Mouse (Mus musculus): ENCODE results near the gene Ifrd2. TPM values are rescaled to one million over a fixed set of nuclear protein-coding genes. Genes with fewer than 3 reads are reported as not detected.
A peak's percentile ranks its signal among the peaks of the same experiment; 100 is the strongest.

Gene Ifrd2
- polyA plus RNA-seq, 1 experiment from 2014 or later = 161 TPM

- peaks cover 72% of the 10 kb centered on the region for H3K4me1 ChIP-seq (replicated peaks)
- 69% methylated on average over 3 of the region's 3 CpGs for WGBS (ENCODE audit: insufficient replicate concordance)
Observed at GRCm38 (mm10) chr9:107624951-107625350, 37.5 kb downstream of the Ifrd2 start.

GRCm38 (mm10) chr9:107625351-107626128 is 38.1 kb downstream of the Ifrd2 start:
- H3K9ac ChIP-seq = no peak overlapping the region; the same call in 1 of the 2 replicates
- H3K27ac ChIP-seq (replicated peaks) = peak overlapping the region; percentile 42
- no peaks in the 10 kb centered on the region for H3K27me3 ChIP-seq
- peaks cover 50% of the 10 kb centered on the region for H3K36me3 ChIP-seq (replicated peaks)
- peak overlapping the region; percentile 43; the same call in 1 of the 2 replicates for H3K4me2 ChIP-seq
- H3K9me3 ChIP-seq (replicated peaks) = no peaks in the 10 kb centered on the region
- peaks cover 72% of the 10 kb centered on the region for H3K4me1 ChIP-seq (replicated peaks)
- 80% methylated on average over 12 of the region's 12 CpGs for WGBS (ENCODE audit: insufficient replicate concordance)
- ATAC-seq (ENCODE audit: insufficient read depth) = no peak
- no peak overlapping the region for H3K4me3 ChIP-seq (replicated peaks)

More at GRCm38 (mm10) chr9:107624951-107625350, 37.5 kb downstream of the Ifrd2 start:
- peak overlapping the region; percentile 42 for H3K27ac ChIP-seq (replicated peaks)
- H3K9ac ChIP-seq = no peak overlapping the region; the same call in 1 of the 2 replicates
- no peaks in the 10 kb centered on the region for H3K27me3 ChIP-seq
- peak overlapping the region; percentile 27; the same call in 1 of the 2 replicates for H3K4me2 ChIP-seq
- H3K9me3 ChIP-seq (replicated peaks) = no peaks in the 10 kb centered on the region
- H3K4me3 ChIP-seq (replicated peaks) = no peak overlapping the region
- no peak for ATAC-seq (ENCODE audit: insufficient read depth)
- H3K36me3 ChIP-seq (replicated peaks) = peaks cover 56% of the 10 kb centered on the region

- Histone ChIP-seq H3K27ac (replicated peaks) (peak overlapping the region; percentile 66), H3K9ac (peak overlapping the region; percentile 40; the same call in 1 of the 2 replicates), H3K4me2 (peak overlapping the region; percentile 43), H3K27me3 (no peaks in the 10 kb centered on the region), H3K36me3 (replicated peaks) (peaks cover 56% of the 10 kb centered on the region), H3K9me3 (replicated peaks) (no peaks in the 10 kb centered on the region), H3K4me1 (replicated peaks) (peaks cover 76% of the 10 kb centered on the region), H3K4me3 (replicated peaks) (no peak overlapping the region)
- peak; percentile 38; the same call in 1 of the 2 replicates for ATAC-seq (ENCODE audit: insufficient read depth)
- 41% methylated on average over 15 of the region's 15 CpGs for WGBS (ENCODE audit: insufficient replicate concordance)
Observed at GRCm38 (mm10) chr9:107626158-107626843, 38.9 kb downstream of the Ifrd2 start.

GRCm38 (mm10) chr9:107626844-107627277 is 39.4 kb downstream of the Ifrd2 start:
- ATAC-seq (ENCODE audit: insufficient read depth) = peak; percentile 47; the same call in 1 of the 2 replicates
- Histone ChIP-seq H3K36me3 (replicated peaks) (peaks cover 62% of the 10 kb centered on the region), H3K4me3 (replicated peaks) (no peak overlapping the region), H3K27me3 (no peaks in the 10 kb centered on the region), H3K9me3 (replicated peaks) (no peaks in the 10 kb centered on the region), H3K27ac (replicated peaks) (peak overlapping the region; percentile 66), H3K4me2 (peak overlapping the region; percentile 43), H3K4me1 (replicated peaks) (peaks cover 81% of the 10 kb centered on the region), H3K9ac (peak overlapping the region; percentile 40; the same call in 1 of the 2 replicates)
- 5% methylated on average over 2 of the region's 2 CpGs for WGBS (ENCODE audit: insufficient replicate concordance)

GRCm38 (mm10) chr9:107627387-107628255 is 40.2 kb downstream of the Ifrd2 start:
- Histone ChIP-seq H3K27me3 (no peaks in the 10 kb centered on the region), H3K4me2 (peak overlapping the region; percentile 57; the same call in 1 of the 2 replicates), H3K4me1 (replicated peaks) (peaks cover 89% of the 10 kb centered on the region), H3K36me3 (replicated peaks) (peaks cover 60% of the 10 kb centered on the region), H3K9ac (no peak overlapping the region), H3K4me3 (replicated peaks) (no peak overlapping the region), H3K27ac (replicated peaks) (peak overlapping the region; percentile 80), H3K9me3 (replicated peaks) (no peaks in the 10 kb centered on the region)
- 47% methylated on average over 20 of the region's 20 CpGs for WGBS (ENCODE audit: insufficient replicate concordance)
- no peak for ATAC-seq (ENCODE audit: insufficient read depth)

GRCm38 (mm10) chr9:107628721-107629410 is 41.4 kb downstream of the Ifrd2 start:
- H3K27ac ChIP-seq (replicated peaks) = peak overlapping the region; percentile 80
- no peaks in the 10 kb centered on the region for H3K9me3 ChIP-seq (replicated peaks)
- H3K9ac ChIP-seq = 0 out of 2 replicates have a peak overlapping the region, but pooled peaks have one; percentile 25
- H3K4me3 ChIP-seq (replicated peaks) = peak overlapping the region; percentile 14
- no peaks in the 10 kb centered on the region for H3K27me3 ChIP-seq
- peaks cover 99% of the 10 kb centered on the region for H3K4me1 ChIP-seq (replicated peaks)
- peaks cover 55% of the 10 kb centered on the region for H3K36me3 ChIP-seq (replicated peaks)
- peak overlapping the region; percentile 57 for H3K4me2 ChIP-seq
- no peak for ATAC-seq (ENCODE audit: insufficient read depth)
- 43% methylated on average over 15 of the region's 15 CpGs for WGBS (ENCODE audit: insufficient replicate concordance)

- 2% methylated on average over 4 of the region's 4 CpGs for WGBS (ENCODE audit: insufficient replicate concordance)
- H3K27me3 ChIP-seq = no peaks in the 10 kb centered on the region
- H3K36me3 ChIP-seq (replicated peaks) = peaks cover 50% of the 10 kb centered on the region
- H3K4me2 ChIP-seq = peak overlapping the region; percentile 57
- ATAC-seq (ENCODE audit: insufficient read depth) = no peak
- H3K9me3 ChIP-seq (replicated peaks) = no peaks in the 10 kb centered on the region
- H3K4me1 ChIP-seq (replicated peaks) = peaks cover 99% of the 10 kb centered on the region
- H3K27ac ChIP-seq (replicated peaks) = peak overlapping the region; percentile 80
- H3K4me3 ChIP-seq (replicated peaks) = peak overlapping the region; percentile 11; the same call in 1 of the 2 replicates
- H3K9ac ChIP-seq = 0 out of 2 replicates have a peak overlapping the region, but pooled peaks have one; percentile 25
Observed at GRCm38 (mm10) chr9:107629411-107629730, 41.9 kb downstream of the Ifrd2 start.

- ATAC-seq (ENCODE audit: insufficient read depth) = no peak
Observed at GRCm38 (mm10) chr9:107629901-107630425, 42.5 kb downstream of the Ifrd2 start.

GRCm38 (mm10) chr9:107630576-107630975 is 43.1 kb downstream of the Ifrd2 start:
- H3K4me3 ChIP-seq (replicated peaks) = no peak overlapping the region
- peaks cover 93% of the 10 kb centered on the region for H3K4me1 ChIP-seq (replicated peaks)
- no peaks in the 10 kb centered on the region for H3K27me3 ChIP-seq
- H3K4me2 ChIP-seq = peak overlapping the region; percentile 57
- H3K9ac ChIP-seq = no peak overlapping the region
- H3K36me3 ChIP-seq (replicated peaks) = peaks cover 38% of the 10 kb centered on the region
- no peaks in the 10 kb centered on the region for H3K9me3 ChIP-seq (replicated peaks)
- H3K27ac ChIP-seq (replicated peaks) = peak overlapping the region; percentile 80
- WGBS (ENCODE audit: insufficient replicate concordance) = 42% methylated on average over 4 of the region's 4 CpGs
- no peak for ATAC-seq (ENCODE audit: insufficient read depth)

More at GRCm38 (mm10) chr9:107629901-107630425, 42.5 kb downstream of the Ifrd2 start:
- Histone ChIP-seq H3K4me1 (replicated peaks) (peaks cover 96% of the 10 kb centered on the region), H3K4me2 (peak overlapping the region; percentile 57), H3K27ac (replicated peaks) (peak overlapping the region; percentile 80), H3K9ac (0 out of 2 replicates have a peak overlapping the region, but pooled peaks have one; percentile 25), H3K27me3 (no peaks in the 10 kb centered on the region), H3K4me3 (replicated peaks) (peak overlapping the region; percentile 11; the same call in 1 of the 2 replicates), H3K36me3 (replicated peaks) (peaks cover 44% of the 10 kb centered on the region), H3K9me3 (replicated peaks) (no peaks in the 10 kb centered on the region)
- 45% methylated on average over 14 of the region's 14 CpGs for WGBS (ENCODE audit: insufficient replicate concordance)
